Comparison of ENCODE assay signal across 8 mouse cellular contexts in genomic region chr16:56027854-56028629, GRCm38 (mm10). TPM values are rescaled to one million over a fixed set of nuclear protein-coding genes. Genes with fewer than 3 reads are reported as not detected.
DNase-seq lines count a peak whose midpoint lies in the region; ATAC-seq and TF ChIP-seq lines count a peak whose summit lies in the region.

No protein-coding gene starts in this region.

- peaks cover 7% of the 10 kb centered on the region for H3K36me3 ChIP-seq in kidney, postnatal 0 days (ENCODE audit: insufficient read depth, low read length)
- peaks cover 28% of the 10 kb centered on the region for H3K36me3 ChIP-seq in embryonic facial prominence, embryonic 13.5 days
- H3K36me3 ChIP-seq in intestine, embryonic 15.5 days: no peaks in the 10 kb centered on the region
- H3K36me3 ChIP-seq in myocyte (ENCODE audit: control insufficient read depth, insufficient read depth): no peaks in the 10 kb centered on the region
- peaks cover 8% of the 10 kb centered on the region for H3K36me3 ChIP-seq in thymus, adult 2 months (ENCODE audit: control insufficient read depth, insufficient read depth, low read length)

- no peak overlapping the region for H3ac ChIP-seq in myocyte (ENCODE audit: control insufficient read depth, insufficient read length)

- H3K27ac ChIP-seq in kidney, postnatal 0 days: no peak overlapping the region
- peak overlapping the region; percentile 95; the same call in 1 of the 2 replicates for H3K27ac ChIP-seq in embryonic facial prominence, embryonic 13.5 days
- H3K27ac ChIP-seq in intestine, embryonic 15.5 days: no peak overlapping the region
- H3K27ac ChIP-seq in thymus, adult 2 months (ENCODE audit: control insufficient read depth, insufficient read depth, low read length): no peak overlapping the region

- TF ChIP-seq CTCF in kidney, postnatal 0 days (IDR thresholded peaks at IDR 0.05; ENCODE audit: low read depth): no peak
- no peak for TF ChIP-seq CTCF in thymus, adult 2 months (IDR thresholded peaks at IDR 0.05; ENCODE audit: borderline replicate concordance, control insufficient read depth, extremely low read depth, insufficient read depth, low read length, poor library complexity)

- H3K9me3 ChIP-seq in kidney, postnatal 0 days (replicated peaks; ENCODE audit: low read length): no peaks in the 10 kb centered on the region
- H3K9me3 ChIP-seq in embryonic facial prominence, embryonic 13.5 days: no peaks in the 10 kb centered on the region
- H3K9me3 ChIP-seq in intestine, embryonic 15.5 days: no peaks in the 10 kb centered on the region

- WGBS in kidney, postnatal 0 days: 26% methylated on average over 12 of the region's 12 CpGs
- 40% methylated on average over 12 of the region's 12 CpGs for WGBS in embryonic facial prominence, embryonic 13.5 days
- 38% methylated on average over 12 of the region's 12 CpGs for WGBS in intestine, embryonic 15.5 days
- 47% methylated on average over 12 of the region's 12 CpGs for WGBS in thymus, adult 2 months

- H3K4me3 ChIP-seq in kidney, postnatal 0 days (replicated peaks; ENCODE audit: low read depth, low read length): peak overlapping the region; percentile 92
- H3K4me3 ChIP-seq in embryonic facial prominence, embryonic 13.5 days: peak overlapping the region; percentile 87
- H3K4me3 ChIP-seq in intestine, embryonic 15.5 days (replicated peaks): peak overlapping the region; percentile 88
- peak overlapping the region; percentile 83 for H3K4me3 ChIP-seq in myocyte
- no peak overlapping the region for H3K4me3 ChIP-seq in thymus, adult 2 months (ENCODE audit: control insufficient read depth, insufficient read depth, low read length)

- no peaks in the 10 kb centered on the region for H3K27me3 ChIP-seq in kidney, postnatal 0 days (ENCODE audit: insufficient read depth, low read length)
- H3K27me3 ChIP-seq in embryonic facial prominence, embryonic 13.5 days: no peaks in the 10 kb centered on the region
- H3K27me3 ChIP-seq in intestine, embryonic 15.5 days (replicated peaks): no peaks in the 10 kb centered on the region
- H3K27me3 ChIP-seq in myocyte (ENCODE audit: control insufficient read depth, insufficient read depth, insufficient read length): no peaks in the 10 kb centered on the region
- H3K27me3 ChIP-seq in thymus, adult 2 months (ENCODE audit: control insufficient read depth, insufficient read depth, low read length): no peaks in the 10 kb centered on the region

- H3K9ac ChIP-seq in kidney, postnatal 0 days (ENCODE audit: low read depth, low read length): peak overlapping the region; percentile 96
- H3K9ac ChIP-seq in embryonic facial prominence, embryonic 13.5 days: peak overlapping the region; percentile 97
- peak overlapping the region; percentile 95 for H3K9ac ChIP-seq in intestine, embryonic 15.5 days

- H3K79me2 ChIP-seq in myocyte (ENCODE audit: control insufficient read depth, insufficient read depth): peaks cover 61% of the 10 kb centered on the region

- peaks cover 8% of the 10 kb centered on the region; the same call in 1 of the 2 replicates for H3K4me1 ChIP-seq in kidney, postnatal 0 days (replicated peaks; ENCODE audit: insufficient read depth, low read length)
- peaks cover 20% of the 10 kb centered on the region for H3K4me1 ChIP-seq in embryonic facial prominence, embryonic 13.5 days
- H3K4me1 ChIP-seq in intestine, embryonic 15.5 days (replicated peaks): 0 out of 2 replicates have a peak, but pooled peaks cover 4% of the 10 kb centered on the region
- no peaks in the 10 kb centered on the region for H3K4me1 ChIP-seq in thymus, adult 2 months (replicated peaks; ENCODE audit: control insufficient read depth, insufficient read depth, low read length)

- no peak for TF ChIP-seq POLR2A in myocyte (IDR thresholded peaks at IDR 0.05; ENCODE audit: insufficient read length, low read depth)
- no peak for TF ChIP-seq POLR2A in thymus, adult 2 months (IDR thresholded peaks at IDR 0.05; ENCODE audit: control insufficient read depth, extremely low read depth, insufficient read depth, low read length, poor library complexity)

- DNase-seq in kidney, postnatal 0 days (ENCODE audit: low spot score): no peak
- no peak for DNase-seq in kidney, postnatal 14 days
- no peak for DNase-seq in thymus, adult 2 months
- DNase-seq in adrenal gland, postnatal 4 days (ENCODE audit: low spot score in 2 of 2): no peak

- peak overlapping the region; percentile 81 for H3K4me2 ChIP-seq in kidney, postnatal 0 days (ENCODE audit: low read length)
- H3K4me2 ChIP-seq in embryonic facial prominence, embryonic 13.5 days: peak overlapping the region; percentile 71
- H3K4me2 ChIP-seq in intestine, embryonic 15.5 days (replicated peaks): peak overlapping the region; percentile 62
- H3K4me2 ChIP-seq in myocyte (ENCODE audit: low read depth): peak overlapping the region; percentile 90

- ATAC-seq in kidney, postnatal 0 days (replicated peaks; ENCODE audit: low FRiP score, low read depth): no peak
- ATAC-seq in embryonic facial prominence, embryonic 13.5 days (ENCODE audit: insufficient number of reproducible peaks, insufficient read depth, low FRiP score, low TSS enrichment, low read depth): no peak
- no peak for ATAC-seq in intestine, embryonic 15.5 days
- ATAC-seq in megakaryocyte-erythroid progenitor cell, adult 5-6 weeks (replicated peaks; ENCODE audit: low FRiP score, low TSS enrichment, poor library complexity, severe bottlenecking): no peak

TF ChIP-seq in myocyte, 11 proteins besides CTCF, POLR2A, EP300 and RAD21:
- no peak for TF ChIP-seq SRF (IDR thresholded peaks at IDR 0.05; ENCODE audit: control insufficient read depth, insufficient read length, low read depth)
- TF ChIP-seq POLR2AphosphoS2 (IDR thresholded peaks at IDR 0.05; ENCODE audit: insufficient read length, low read depth): no peak
- TF ChIP-seq MAX (IDR thresholded peaks at IDR 0.05; ENCODE audit: low read depth): no peak
- no peak for TF ChIP-seq MYOD1 (IDR thresholded peaks at IDR 0.05; ENCODE audit: control insufficient read depth in 1 of 3, insufficient read length in 2 of 3, low read depth in 2 of 3)
- TF ChIP-seq TCF3 (IDR thresholded peaks at IDR 0.05; ENCODE audit: insufficient read length, low read depth): no peak
- no peak for TF ChIP-seq CEBPB (IDR thresholded peaks at IDR 0.05; ENCODE audit: insufficient read depth, poor library complexity, severe bottlenecking)
- TF ChIP-seq E2F4 (IDR thresholded peaks at IDR 0.05; ENCODE audit: insufficient read depth): no peak
- TF ChIP-seq USF1 (IDR thresholded peaks at IDR 0.05; ENCODE audit: low read depth): no peak

RNA-seq across cellular contexts. Expression of gene Pcnp, which starts 1.5 kb away (rescaled TPM):
- polyA plus RNA-seq in kidney, postnatal 0 days (2015; fragmentation: Nextera tagmentation; extraction: Ambion mirVana): 201 and 204 TPM in 2 replicates
- polyA plus RNA-seq in embryonic facial prominence, embryonic 13.5 days (2015; fragmentation: Nextera tagmentation; extraction: Ambion mirVana): 272 and 285 TPM in 2 replicates
- 189 and 209 TPM in 2 replicates for polyA plus RNA-seq in intestine, embryonic 15.5 days (2015; fragmentation: Nextera tagmentation; extraction: Ambion mirVana)
- polyA plus RNA-seq in myocyte (2012; fragmentation: generic; extraction: Trizol): 39.1 TPM
- 124 TPM in 2 replicates for total RNA-seq in megakaryocyte-erythroid progenitor cell, adult 5-6 weeks (2014; fragmentation: Nextera tagmentation)
- 128 and 165 TPM in 2 replicates for total RNA-seq in megakaryocyte-erythroid progenitor cell, adult 5-6 weeks (2017)
- polyA plus RNA-seq in thymus, adult 2 months (2012; rRNA removed): 17.0 and 18.9 TPM in 2 replicates
- 100 to 1,000 TPM; 104 to 109 TPM for total RNA-seq in adrenal gland, postnatal 4 days (2021)

RNA-seq across cellular contexts. Expression of gene Trmt10c, which starts 9.6 kb away (rescaled TPM):
- polyA plus RNA-seq in kidney, postnatal 0 days (2015; fragmentation: Nextera tagmentation; extraction: Ambion mirVana): 27.5 and 28.9 TPM in 2 replicates
- polyA plus RNA-seq in embryonic facial prominence, embryonic 13.5 days (2015; fragmentation: Nextera tagmentation; extraction: Ambion mirVana): 27.7 and 28.5 TPM in 2 replicates
- polyA plus RNA-seq in intestine, embryonic 15.5 days (2015; fragmentation: Nextera tagmentation; extraction: Ambion mirVana): 26.4 and 32.3 TPM in 2 replicates
- 6.0 TPM for polyA plus RNA-seq in myocyte (2012; fragmentation: generic; extraction: Trizol)
- 33.1 and 34.0 TPM in 2 replicates for total RNA-seq in megakaryocyte-erythroid progenitor cell, adult 5-6 weeks (2014; fragmentation: Nextera tagmentation)
- 58.8 and 78.1 TPM in 2 replicates for total RNA-seq in megakaryocyte-erythroid progenitor cell, adult 5-6 weeks (2017)
- polyA plus RNA-seq in thymus, adult 2 months (2012; rRNA removed): 6.5 and 6.8 TPM in 2 replicates
- 10 to 100 TPM; 17.4 to 17.8 TPM for total RNA-seq in adrenal gland, postnatal 4 days (2021)

RNA-seq across cellular contexts. Expression of gene Senp7, which starts 20.1 kb away (rescaled TPM):
- polyA plus RNA-seq in kidney, postnatal 0 days (2015; fragmentation: Nextera tagmentation; extraction: Ambion mirVana): 24.0 and 26.4 TPM in 2 replicates
- 44.9 and 51.2 TPM in 2 replicates for polyA plus RNA-seq in embryonic facial prominence, embryonic 13.5 days (2015; fragmentation: Nextera tagmentation; extraction: Ambion mirVana)
- 21.3 and 21.6 TPM in 2 replicates for polyA plus RNA-seq in intestine, embryonic 15.5 days (2015; fragmentation: Nextera tagmentation; extraction: Ambion mirVana)
- polyA plus RNA-seq in myocyte (2012; fragmentation: generic; extraction: Trizol): 4.0 TPM
- total RNA-seq in megakaryocyte-erythroid progenitor cell, adult 5-6 weeks (2014; fragmentation: Nextera tagmentation): 51.8 and 77.3 TPM in 2 replicates
- total RNA-seq in megakaryocyte-erythroid progenitor cell, adult 5-6 weeks (2017): 27.9 and 55.7 TPM in 2 replicates
- polyA plus RNA-seq in thymus, adult 2 months (2012; rRNA removed): 11.2 and 14.1 TPM in 2 replicates
- total RNA-seq in adrenal gland, postnatal 4 days (2021): 10 to 100 TPM; 32.6 to 33.9 TPM

RNA-seq across cellular contexts. Expression of gene Zbtb11, which starts 54.4 kb away (rescaled TPM):
- polyA plus RNA-seq in kidney, postnatal 0 days (2015; fragmentation: Nextera tagmentation; extraction: Ambion mirVana): 12.1 TPM in 2 replicates
- 22.9 and 25.4 TPM in 2 replicates for polyA plus RNA-seq in embryonic facial prominence, embryonic 13.5 days (2015; fragmentation: Nextera tagmentation; extraction: Ambion mirVana)
- polyA plus RNA-seq in intestine, embryonic 15.5 days (2015; fragmentation: Nextera tagmentation; extraction: Ambion mirVana): 14.2 and 15.3 TPM in 2 replicates
- 5.1 TPM for polyA plus RNA-seq in myocyte (2012; fragmentation: generic; extraction: Trizol)
- total RNA-seq in megakaryocyte-erythroid progenitor cell, adult 5-6 weeks (2014; fragmentation: Nextera tagmentation): 25.0 and 34.7 TPM in 2 replicates
- total RNA-seq in megakaryocyte-erythroid progenitor cell, adult 5-6 weeks (2017): 44.4 and 53.5 TPM in 2 replicates
- polyA plus RNA-seq in thymus, adult 2 months (2012; rRNA removed): 6.1 and 7.1 TPM in 2 replicates
- 10 to 100 TPM; 14.7 to 15.0 TPM for total RNA-seq in adrenal gland, postnatal 4 days (2021)
